Mouse (Mus musculus): ENCODE measurements around the gene Snx25. TPM values are rescaled to one million over a fixed set of nuclear protein-coding genes. Genes with fewer than 3 reads are reported as not detected.

Gene Snx25
- 3.3 and 4.8 TPM in 2 replicates for polyA plus RNA-seq (2015; fragmentation: Nextera tagmentation; extraction: Ambion mirVana)

GRCm38 (mm10) chr8:46152064-46153031 is at the start of gene Snx25:
Gene Snx25 (minus strand): TSS chr8:46152159.
- H3K4me3 ChIP-seq, result peak within 1 kb of the TSS; percentile 91
- H3K4me1 ChIP-seq, result peaks cover 27% of the 10 kb centered on the region
- peaks cover 17% of the 10 kb centered on the region for H3K27me3 ChIP-seq (replicated peaks)
- H3K4me2 ChIP-seq, result peak within 1 kb of the TSS; percentile 77
- H3K27ac ChIP-seq (replicated peaks), result peak within 1 kb of the TSS; percentile 68
- H3K9ac ChIP-seq, result peak within 1 kb of the TSS; percentile 96
- no peaks in the 10 kb centered on the region for H3K9me3 ChIP-seq
- peak; percentile 81 for ATAC-seq (ENCODE audit: extremely low read depth, insufficient number of reproducible peaks, low FRiP score, low TSS enrichment)
- 3% methylated on average over 66 of the region's 103 CpGs for WGBS
- no peaks in the 10 kb centered on the region for H3K36me3 ChIP-seq

DNA sequence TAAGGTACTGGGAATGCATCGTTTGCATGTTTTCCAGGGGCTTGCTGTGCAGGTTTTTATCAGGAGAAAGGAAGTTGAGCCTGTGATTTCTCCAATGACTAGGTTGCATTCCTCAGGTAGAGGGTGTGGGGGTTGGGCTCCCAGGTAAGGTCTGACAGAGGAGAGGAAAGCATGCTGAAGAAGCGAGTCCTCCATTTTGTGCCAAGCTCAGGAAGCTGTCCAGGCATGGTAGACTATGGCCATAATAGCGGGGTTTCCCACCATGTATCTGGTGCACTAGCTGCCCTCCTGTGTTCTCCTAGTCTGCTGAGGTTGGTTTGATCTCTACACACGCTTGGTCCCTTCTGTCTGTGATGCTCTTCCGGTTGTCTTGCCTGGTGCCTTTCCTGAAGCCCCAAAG is 45.7 kb upstream of the Snx25 start:
- 82% methylated on average over 5 of the region's 5 CpGs for WGBS
- H3K9ac ChIP-seq, result no peak overlapping the region
- no peaks in the 10 kb centered on the region for H3K4me1 ChIP-seq
- no peaks in the 10 kb centered on the region for H3K9me3 ChIP-seq
- no peak overlapping the region for H3K27ac ChIP-seq (replicated peaks)
- no peak for ATAC-seq (ENCODE audit: extremely low read depth, insufficient number of reproducible peaks, low FRiP score, low TSS enrichment)
- no peaks in the 10 kb centered on the region for H3K27me3 ChIP-seq (replicated peaks)
- H3K4me2 ChIP-seq, result no peak overlapping the region
- no peak overlapping the region for H3K4me3 ChIP-seq
- H3K36me3 ChIP-seq, result peaks cover 55% of the 10 kb centered on the region

- no peaks in the 10 kb centered on the region for H3K9me3 ChIP-seq
- H3K36me3 ChIP-seq, result peaks cover 59% of the 10 kb centered on the region
- H3K4me2 ChIP-seq, result no peak overlapping the region
- no peak overlapping the region for H3K9ac ChIP-seq
- ATAC-seq (ENCODE audit: extremely low read depth, insufficient number of reproducible peaks, low FRiP score, low TSS enrichment), result no peak
- no peak overlapping the region for H3K4me3 ChIP-seq
- H3K27ac ChIP-seq (replicated peaks), result no peak overlapping the region
- no peaks in the 10 kb centered on the region for H3K27me3 ChIP-seq (replicated peaks)
- H3K4me1 ChIP-seq, result no peaks in the 10 kb centered on the region
- 88% methylated on average over 3 of the region's 3 CpGs for WGBS
Measured at GRCm38 (mm10) chr8:46196877-46197276, 44.9 kb upstream of the Snx25 start.

- H3K4me3 ChIP-seq, result no peak overlapping the region
- no peaks in the 10 kb centered on the region for H3K4me1 ChIP-seq
- H3K27me3 ChIP-seq (replicated peaks), result no peaks in the 10 kb centered on the region
- no peak overlapping the region for H3K4me2 ChIP-seq
- no peak for ATAC-seq (ENCODE audit: extremely low read depth, insufficient number of reproducible peaks, low FRiP score, low TSS enrichment)
- H3K36me3 ChIP-seq, result peaks cover 62% of the 10 kb centered on the region
- no peak overlapping the region for H3K9ac ChIP-seq
- no peaks in the 10 kb centered on the region for H3K9me3 ChIP-seq
- H3K27ac ChIP-seq (replicated peaks), result no peak overlapping the region
- 78% methylated on average over 8 of the region's 8 CpGs for WGBS
Measured at GRCm38 (mm10) chr8:46193100-46193499, 41.1 kb upstream of the Snx25 start.

- Histone ChIP-seq H3K4me2 (no peak overlapping the region), H3K9me3 (no peaks in the 10 kb centered on the region), H3K9ac (no peak overlapping the region), H3K27me3 (replicated peaks) (no peaks in the 10 kb centered on the region), H3K4me3 (no peak overlapping the region), H3K4me1 (peaks cover 8% of the 10 kb centered on the region), H3K36me3 (peaks cover 24% of the 10 kb centered on the region), H3K27ac (replicated peaks) (no peak overlapping the region)
- WGBS, result 5% methylated on average over 2 of the region's 2 CpGs
- ATAC-seq (ENCODE audit: extremely low read depth, insufficient number of reproducible peaks, low FRiP score, low TSS enrichment), result no peak
Measured at GRCm38 (mm10) chr8:46185361-46185760, 33.4 kb upstream of the Snx25 start.

- ATAC-seq (ENCODE audit: extremely low read depth, insufficient number of reproducible peaks, low FRiP score, low TSS enrichment), result no peak
- WGBS, result 86% methylated on average over 7 of the region's 7 CpGs
- no peak overlapping the region for H3K4me2 ChIP-seq
Measured at GRCm38 (mm10) chr8:46180136-46180535, 28.2 kb upstream of the Snx25 start.

GRCm38 (mm10) chr8:46173651-46174050 is 21.7 kb upstream of the Snx25 start:
- no peak overlapping the region for H3K4me2 ChIP-seq
- WGBS, result 53% methylated on average over 2 of the region's 2 CpGs
- peaks cover 30% of the 10 kb centered on the region for H3K36me3 ChIP-seq
- ATAC-seq (ENCODE audit: extremely low read depth, insufficient number of reproducible peaks, low FRiP score, low TSS enrichment), result no peak
- H3K27ac ChIP-seq (replicated peaks), result no peak overlapping the region
- H3K9ac ChIP-seq, result no peak overlapping the region
- H3K9me3 ChIP-seq, result no peaks in the 10 kb centered on the region
- no peaks in the 10 kb centered on the region for H3K4me1 ChIP-seq
- H3K4me3 ChIP-seq, result no peak overlapping the region
- no peaks in the 10 kb centered on the region for H3K27me3 ChIP-seq (replicated peaks)

More at GRCm38 (mm10) chr8:46180136-46180535, 28.2 kb upstream of the Snx25 start:
- Histone ChIP-seq H3K4me3 (no peak overlapping the region), H3K27me3 (replicated peaks) (no peaks in the 10 kb centered on the region), H3K9ac (no peak overlapping the region), H3K4me1 (no peaks in the 10 kb centered on the region), H3K27ac (replicated peaks) (no peak overlapping the region), H3K36me3 (peaks cover 31% of the 10 kb centered on the region), H3K9me3 (no peaks in the 10 kb centered on the region)

DNA sequence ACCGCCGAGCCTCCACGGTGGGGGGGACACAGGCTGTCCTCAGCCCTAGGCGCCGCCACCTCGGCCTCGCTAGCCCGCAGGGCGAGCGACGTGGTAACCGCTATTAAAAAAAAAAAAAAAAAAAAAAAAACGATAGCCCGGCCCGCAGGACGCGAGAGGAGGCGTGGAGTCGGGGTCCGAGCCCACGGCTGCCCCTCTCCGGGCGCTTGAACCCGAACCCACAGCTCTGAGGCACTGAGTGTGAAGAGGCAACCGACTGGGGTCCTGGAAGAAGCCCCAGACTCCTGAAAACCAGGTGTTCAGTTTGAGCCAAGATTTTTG is 11.9 kb upstream of the Snx25 start:
- Histone ChIP-seq H3K27ac (replicated peaks) (peak overlapping the region; percentile 87), H3K27me3 (replicated peaks) (no peaks in the 10 kb centered on the region), H3K9me3 (no peaks in the 10 kb centered on the region), H3K4me2 (peak overlapping the region; percentile 83), H3K9ac (peak overlapping the region; percentile 88), H3K4me1 (peaks cover 22% of the 10 kb centered on the region), H3K4me3 (peak overlapping the region; percentile 85), H3K36me3 (0 out of 2 replicates have a peak, but pooled peaks cover 3% of the 10 kb centered on the region)
- 0% methylated on average over 24 of the region's 25 CpGs for WGBS
- no peak for ATAC-seq (ENCODE audit: extremely low read depth, insufficient number of reproducible peaks, low FRiP score, low TSS enrichment)

DNA sequence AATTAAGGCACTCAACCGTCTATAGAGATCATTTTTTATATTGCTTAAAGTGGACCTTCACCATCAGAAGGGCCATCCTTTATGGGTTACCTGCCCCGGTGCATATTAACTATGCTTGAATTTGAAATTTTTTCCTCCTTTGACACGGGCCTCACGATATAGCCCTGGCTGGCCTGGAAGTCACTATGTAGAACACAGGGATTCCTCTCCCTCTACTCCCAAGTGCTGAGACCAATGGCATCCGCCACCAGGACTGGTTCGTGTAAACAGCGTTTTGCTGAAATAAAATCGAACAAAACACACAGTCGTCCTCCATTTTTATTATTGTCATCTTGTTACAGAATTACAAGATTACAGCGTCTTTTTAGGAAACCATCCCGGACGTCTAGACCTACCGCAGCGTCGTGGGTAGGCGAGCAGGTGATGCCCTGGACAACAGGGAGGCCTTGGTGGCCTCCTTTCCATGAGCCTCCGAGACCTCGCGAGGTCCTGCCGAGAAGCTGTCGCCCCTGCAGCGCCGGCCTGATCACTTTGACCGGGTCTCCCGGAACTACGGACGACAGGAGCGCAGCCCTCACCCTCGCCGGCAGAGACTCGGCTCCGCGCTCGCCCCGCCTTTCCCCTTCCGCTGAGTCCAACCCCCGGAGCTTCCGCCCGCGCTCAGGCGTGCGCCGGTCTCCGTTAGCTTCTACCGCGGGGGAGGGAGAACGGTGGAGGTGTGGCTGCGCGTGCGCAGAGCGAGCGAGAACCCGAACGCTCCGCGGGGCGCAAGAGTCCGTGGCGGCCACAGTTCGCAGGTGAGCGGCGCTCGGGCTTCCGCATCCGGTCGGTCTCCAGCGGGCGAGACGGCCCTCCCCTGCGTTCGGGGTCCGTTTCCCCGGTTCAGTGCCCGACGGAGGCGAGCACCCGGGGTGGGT is 11.3 kb upstream of the Snx25 start:
- H3K4me3 ChIP-seq, result peak overlapping the region; percentile 85
- H3K27ac ChIP-seq (replicated peaks), result peak overlapping the region; percentile 87
- ATAC-seq (ENCODE audit: extremely low read depth, insufficient number of reproducible peaks, low FRiP score, low TSS enrichment), result peak; percentile 98
- H3K4me2 ChIP-seq, result peak overlapping the region; percentile 83
- WGBS, result 3% methylated on average over 65 of the region's 77 CpGs
- H3K4me1 ChIP-seq, result peaks cover 22% of the 10 kb centered on the region
- H3K36me3 ChIP-seq, result 0 out of 2 replicates have a peak, but pooled peaks cover 3% of the 10 kb centered on the region
- peak overlapping the region; percentile 88 for H3K9ac ChIP-seq
- no peaks in the 10 kb centered on the region for H3K9me3 ChIP-seq
- no peaks in the 10 kb centered on the region for H3K27me3 ChIP-seq (replicated peaks)

DNA sequence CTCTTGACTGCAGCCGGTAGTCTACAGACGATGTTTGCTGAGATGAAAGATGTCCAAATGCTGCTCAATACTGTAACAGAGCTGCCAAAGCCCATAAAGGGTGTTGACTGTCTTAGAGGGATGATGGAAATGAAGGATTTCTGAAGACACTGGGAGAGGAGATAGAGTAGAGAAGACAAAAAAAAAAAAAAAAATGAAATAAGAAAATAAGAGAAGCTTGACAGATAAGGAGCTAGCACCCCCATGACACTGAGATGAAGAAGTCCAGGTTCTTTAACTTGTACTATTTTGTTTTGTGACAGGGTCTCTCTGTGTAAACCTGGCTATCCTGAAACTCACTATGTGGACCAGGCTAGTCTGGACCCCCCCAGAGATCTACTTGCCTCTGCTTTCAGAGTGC is 1.1 kb upstream of the Snx25 start:
- peak overlapping the region; percentile 77 for H3K4me2 ChIP-seq
- H3K27ac ChIP-seq (replicated peaks), result no peak overlapping the region
- ATAC-seq (ENCODE audit: extremely low read depth, insufficient number of reproducible peaks, low FRiP score, low TSS enrichment), result no peak
- WGBS, result 27% methylated on average over 2 of the region's 2 CpGs
- H3K27me3 ChIP-seq (replicated peaks), result peaks cover 17% of the 10 kb centered on the region
- no peaks in the 10 kb centered on the region for H3K9me3 ChIP-seq
- no peaks in the 10 kb centered on the region for H3K36me3 ChIP-seq
- H3K4me3 ChIP-seq, result peak overlapping the region; percentile 91
- H3K4me1 ChIP-seq, result peaks cover 21% of the 10 kb centered on the region
- H3K9ac ChIP-seq, result peak overlapping the region; percentile 96

Data from heart, embryonic 13.5 days (tissue).